Mouse (Mus musculus) limb, embryonic 15.5 days (tissue): Measurements from ENCODE around the gene Pts. TPM values are rescaled to one million over a fixed set of nuclear protein-coding genes. Genes with fewer than 3 reads are reported as not detected.

ENCODE experiments used
- ATAC-seq: fragments of 200-750 bp; cut with Nextera tagmentation; 2 replicates; pipeline ENCODE4 v1.8.0; 2017; ENCODE audit warnings: low read depth, moderate TSS enrichment; ENCODE audit not compliant: insufficient number of reproducible peaks, low FRiP score, low TSS enrichment
- H3K27ac ChIP-seq: fragments of 300-500 bp; sonication (generic); 2 replicates; pipeline ENCODE4 v1.5.1; 2015; ENCODE audit warnings: moderate library complexity, mild to moderate bottlenecking, inconsistent platforms
- H3K27me3 ChIP-seq: fragments of 300-500 bp; sonication (generic); 2 replicates; pipeline ENCODE4 v1.6.1; 2015; ENCODE audit warnings: inconsistent platforms
- H3K36me3 ChIP-seq: fragments of 300-500 bp; sonication (generic); 2 replicates; pipeline ENCODE4 v1.6.1; 2015; ENCODE audit warnings: inconsistent platforms
- H3K4me1 ChIP-seq: fragments of 300-500 bp; sonication (generic); 2 replicates; pipeline ENCODE4 v1.6.1; 2015; ENCODE audit warnings: inconsistent platforms
- H3K4me2 ChIP-seq: fragments of 300-500 bp; sonication (generic); 2 replicates; pipeline ENCODE4 v1.6.1; 2015; ENCODE audit warnings: mild to moderate bottlenecking, inconsistent platforms
- H3K4me3 ChIP-seq: fragments of 300-500 bp; sonication (generic); 2 replicates; pipeline ENCODE4 v1.5.1; 2015; ENCODE audit warnings: mild to moderate bottlenecking, inconsistent platforms
- H3K9ac ChIP-seq: fragments of 300-500 bp; sonication (generic); 2 replicates; pipeline ENCODE4 v1.6.1; 2015; ENCODE audit warnings: inconsistent platforms
- H3K9me3 ChIP-seq: fragments of 300-500 bp; sonication (generic); 2 replicates; pipeline ENCODE4 v1.6.1; 2016; ENCODE audit warnings: inconsistent platforms
- WGBS: fragments of 180-500 bp; shearing (Covaris S2); methylation state at CpG from one replicate; pipeline ENCODE4 v1.1.7; 2015; 5-methylcytosine and 5-hydroxymethylcytosine counted together
- polyA plus RNA-seq: library from polyadenylated mRNA; unstranded; fragments of >200 nt; fragmentation: Nextera tagmentation; extraction: Ambion mirVana; gene quantifications from 2 replicates; pipeline ENCODE4 v1.2.1, GENCODE M21; 2015

The Pts gene
- polyA plus RNA-seq, 1 experiment from 2014 or later = 70.1 TPM

DNA sequence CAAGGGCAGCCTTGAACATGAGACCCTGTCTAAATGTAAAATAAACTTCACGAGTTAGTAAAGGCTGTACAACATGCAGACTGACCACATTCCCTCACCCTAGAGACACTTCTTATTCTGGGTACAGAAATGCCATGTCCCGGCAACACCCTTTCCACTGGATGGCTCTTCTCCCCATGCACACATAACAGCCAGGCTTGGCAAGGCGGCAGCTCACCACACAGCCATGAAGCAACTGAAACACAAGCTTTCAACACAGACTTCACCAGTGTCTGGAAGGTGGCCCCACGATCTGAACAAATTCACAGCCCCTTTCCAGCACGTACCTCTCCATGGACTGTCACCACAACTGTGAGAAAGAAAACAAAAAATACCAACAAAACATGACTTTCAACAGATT, 3.6 kb downstream of the Pts start:
- Histone ChIP-seq H3K4me1 (peaks cover 11% of the 10 kb centered on the region), H3K27ac (no peak overlapping the region), H3K9ac (no peak overlapping the region), H3K4me2 (no peak overlapping the region), H3K4me3 (no peak overlapping the region), H3K9me3 (no peaks in the 10 kb centered on the region), H3K27me3 (no peaks in the 10 kb centered on the region), H3K36me3 (peaks cover 9% of the 10 kb centered on the region)
- no peak for ATAC-seq
- WGBS = 89% methylated on average over 5 of the region's 5 CpGs

DNA sequence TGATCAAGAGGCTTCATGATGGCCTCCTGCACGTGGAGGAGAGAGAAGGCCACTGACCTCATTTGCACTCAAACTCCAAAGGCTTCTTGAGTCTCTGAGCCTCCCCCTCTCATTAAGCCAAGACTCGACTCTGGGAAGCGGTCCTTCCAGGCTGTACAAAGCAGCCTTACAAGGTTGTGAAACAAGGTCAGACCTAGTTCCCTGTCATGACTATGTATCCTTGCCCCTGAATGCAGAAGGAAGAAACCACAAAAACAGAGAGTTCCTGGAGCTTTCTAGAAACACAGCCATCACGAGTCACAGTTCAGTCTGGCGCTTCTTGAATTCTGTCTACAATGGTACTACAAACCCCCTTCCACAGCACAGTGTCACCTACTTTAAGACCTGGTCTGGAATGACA, 6.0 kb downstream of the Pts start:
- WGBS = 78% methylated on average over 5 of the region's 5 CpGs
- H3K9me3 ChIP-seq = no peaks in the 10 kb centered on the region
- H3K4me3 ChIP-seq = no peak overlapping the region
- H3K27ac ChIP-seq = no peak overlapping the region
- H3K36me3 ChIP-seq = peaks cover 9% of the 10 kb centered on the region
- peaks cover 6% of the 10 kb centered on the region; the same call in 1 of the 2 replicates for H3K4me1 ChIP-seq
- no peak overlapping the region for H3K4me2 ChIP-seq
- no peak for ATAC-seq
- H3K27me3 ChIP-seq = no peaks in the 10 kb centered on the region
- no peak overlapping the region for H3K9ac ChIP-seq

DNA sequence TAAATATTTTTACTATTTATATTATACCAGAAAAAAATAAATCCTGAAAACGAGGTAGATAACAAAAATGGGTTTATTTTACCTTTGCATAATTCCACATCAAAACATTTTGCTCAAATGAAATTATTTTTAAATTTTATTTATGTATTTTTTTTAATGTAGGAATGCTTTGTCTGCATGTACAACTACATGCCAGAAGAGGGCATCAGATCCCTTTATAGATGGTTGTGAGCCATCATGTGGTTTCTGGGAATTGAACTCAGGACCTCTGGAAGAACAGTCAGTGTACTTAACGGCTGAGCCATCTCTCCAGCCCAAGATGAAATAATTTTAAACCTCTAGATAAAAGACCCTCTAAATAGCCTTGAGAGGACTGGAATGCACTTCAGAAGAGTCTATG, 7.0 kb downstream of the Pts start:
- Histone ChIP-seq H3K9me3 (no peaks in the 10 kb centered on the region), H3K9ac (no peak overlapping the region)
- 60% methylated on average over 2 of the region's 2 CpGs for WGBS

DNA sequence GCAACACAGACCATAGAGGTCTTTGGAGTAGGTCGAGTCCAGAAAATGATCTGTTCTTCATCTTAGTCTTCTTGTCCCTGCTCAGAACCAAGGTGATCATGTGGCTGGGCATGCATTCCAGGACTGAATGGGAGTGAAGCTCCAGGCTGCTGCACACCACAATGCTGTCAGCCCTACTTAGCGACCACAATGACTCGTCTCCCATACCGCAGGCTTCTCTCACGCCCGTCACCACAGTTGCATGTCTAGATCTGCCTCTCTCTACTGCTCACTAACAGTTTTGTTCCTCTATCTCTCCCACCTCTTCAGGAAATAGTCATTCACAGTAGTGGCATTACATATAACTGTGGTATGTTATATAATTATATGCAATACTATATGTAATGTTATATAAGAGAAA, 7.8 kb downstream of the Pts start:
- ATAC-seq = no peak
- Histone ChIP-seq H3K4me3 (no peak overlapping the region), H3K4me2 (no peak overlapping the region), H3K9me3 (no peaks in the 10 kb centered on the region), H3K4me1 (no peaks in the 10 kb centered on the region), H3K27ac (no peak overlapping the region), H3K36me3 (peaks cover 9% of the 10 kb centered on the region), H3K9ac (no peak overlapping the region), H3K27me3 (no peaks in the 10 kb centered on the region)
- 74% methylated on average over 6 of the region's 6 CpGs for WGBS

More for the DNA sequence above, 7.0 kb downstream of the Pts start:
- H3K27me3 ChIP-seq = no peaks in the 10 kb centered on the region
- no peaks in the 10 kb centered on the region for H3K4me1 ChIP-seq
- H3K27ac ChIP-seq = no peak overlapping the region
- no peak overlapping the region for H3K4me2 ChIP-seq
- no peak overlapping the region for H3K4me3 ChIP-seq
- H3K36me3 ChIP-seq = peaks cover 9% of the 10 kb centered on the region
- ATAC-seq = no peak

DNA sequence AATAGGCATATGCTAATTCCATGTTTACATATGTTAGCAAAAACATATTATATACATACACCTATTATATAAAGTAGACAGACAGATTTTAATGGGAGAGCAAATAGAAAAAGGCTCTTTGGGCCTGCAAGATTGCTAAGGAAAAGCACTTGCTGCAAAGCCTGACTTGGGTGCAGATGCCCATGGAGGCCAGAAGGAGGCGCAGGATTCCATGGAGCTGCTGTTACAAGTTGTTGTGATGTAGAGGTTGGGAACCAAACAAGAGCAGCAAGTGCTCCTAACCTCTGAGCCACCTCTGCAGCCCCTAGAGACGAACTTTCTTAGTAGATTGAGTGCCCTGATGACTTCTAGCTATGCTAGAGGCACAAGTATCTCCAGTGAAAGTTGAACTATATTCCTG, 9.7 kb downstream of the Pts start:
- no peak for ATAC-seq
- Histone ChIP-seq H3K9ac (no peak overlapping the region), H3K4me3 (no peak overlapping the region), H3K4me2 (no peak overlapping the region), H3K9me3 (no peaks in the 10 kb centered on the region), H3K36me3 (no peaks in the 10 kb centered on the region), H3K27me3 (no peaks in the 10 kb centered on the region), H3K4me1 (no peaks in the 10 kb centered on the region), H3K27ac (no peak overlapping the region)
- 12% methylated on average over 2 of the region's 2 CpGs for WGBS

DNA sequence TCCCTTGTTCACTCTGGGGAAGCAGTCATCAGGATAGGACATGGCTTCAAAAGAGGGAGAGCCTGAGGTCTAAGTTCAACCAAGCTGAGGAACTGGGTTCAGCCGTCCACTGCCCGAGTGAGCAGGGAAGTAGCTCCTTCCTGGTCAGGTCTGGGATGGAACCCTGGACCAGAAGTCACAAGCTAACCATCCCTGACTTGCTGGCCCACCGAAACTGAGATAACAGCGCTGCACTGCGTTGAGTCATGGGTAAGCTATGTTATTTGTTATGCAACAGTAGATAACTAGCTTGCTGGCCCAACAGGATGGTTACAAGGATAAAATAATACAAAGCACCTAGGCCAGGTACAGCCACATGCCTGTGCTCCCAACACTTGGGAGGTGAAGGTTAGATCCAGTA, 13.1 kb downstream of the Pts start:
- no peak for ATAC-seq
- Histone ChIP-seq H3K9me3 (no peaks in the 10 kb centered on the region), H3K27ac (no peak overlapping the region), H3K4me2 (no peak overlapping the region), H3K27me3 (no peaks in the 10 kb centered on the region), H3K36me3 (no peaks in the 10 kb centered on the region), H3K4me1 (no peaks in the 10 kb centered on the region), H3K9ac (no peak overlapping the region), H3K4me3 (no peak overlapping the region)
- 87% methylated on average over 5 of the region's 5 CpGs for WGBS

DNA sequence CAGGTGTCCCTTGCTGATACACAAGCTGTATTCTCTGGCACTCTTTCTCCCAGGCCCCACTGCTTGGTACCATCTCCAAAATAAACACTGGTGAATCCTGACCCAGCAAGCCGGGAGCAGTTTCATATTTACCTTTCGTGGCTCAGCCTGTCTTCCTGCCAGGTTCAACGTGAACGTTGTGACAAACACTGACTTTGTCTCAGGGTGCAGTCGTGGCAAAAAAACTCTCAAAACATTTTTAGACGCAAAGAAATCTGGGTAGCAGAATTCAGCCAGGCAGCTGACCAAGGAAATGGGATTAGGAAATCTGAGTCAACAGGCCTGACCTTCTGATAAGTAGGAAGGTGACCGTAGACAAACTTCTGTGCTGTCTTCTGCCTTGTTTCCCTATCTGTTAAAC, 21.0 kb downstream of the Pts start:
- 75% methylated on average over 7 of the region's 7 CpGs for WGBS
- no peaks in the 10 kb centered on the region for H3K9me3 ChIP-seq
- no peak overlapping the region for H3K4me2 ChIP-seq
- H3K4me1 ChIP-seq = no peaks in the 10 kb centered on the region
- no peak overlapping the region for H3K9ac ChIP-seq
- H3K4me3 ChIP-seq = no peak overlapping the region
- H3K36me3 ChIP-seq = no peaks in the 10 kb centered on the region
- ATAC-seq = no peak
- no peaks in the 10 kb centered on the region for H3K27me3 ChIP-seq
- no peak overlapping the region for H3K27ac ChIP-seq

DNA sequence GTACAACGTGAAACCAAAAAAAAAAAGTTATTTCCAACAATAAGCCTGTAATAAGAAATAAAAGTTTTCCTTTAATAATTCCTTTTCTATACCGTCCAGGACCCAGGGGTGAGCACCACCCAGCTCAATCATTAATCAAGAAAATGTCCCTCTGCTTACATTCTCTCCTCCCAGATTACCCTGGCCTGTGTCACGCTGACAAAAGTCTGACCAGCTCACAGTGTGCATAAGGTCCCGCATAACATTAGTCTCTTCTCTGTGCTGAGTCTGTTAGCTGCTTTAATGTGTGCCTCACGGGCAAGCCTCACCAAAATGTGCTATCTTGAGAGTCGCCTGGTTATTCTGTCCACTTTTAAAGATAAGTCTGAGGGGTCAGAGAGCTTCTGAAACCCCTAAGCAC, 23.1 kb downstream of the Pts start:
- Histone ChIP-seq H3K4me2 (no peak overlapping the region), H3K9me3 (no peaks in the 10 kb centered on the region), H3K27me3 (no peaks in the 10 kb centered on the region), H3K27ac (no peak overlapping the region), H3K36me3 (no peaks in the 10 kb centered on the region), H3K4me1 (no peaks in the 10 kb centered on the region), H3K9ac (no peak overlapping the region), H3K4me3 (no peak overlapping the region)
- no peak for ATAC-seq
- WGBS = 58% methylated on average over 6 of the region's 6 CpGs

DNA sequence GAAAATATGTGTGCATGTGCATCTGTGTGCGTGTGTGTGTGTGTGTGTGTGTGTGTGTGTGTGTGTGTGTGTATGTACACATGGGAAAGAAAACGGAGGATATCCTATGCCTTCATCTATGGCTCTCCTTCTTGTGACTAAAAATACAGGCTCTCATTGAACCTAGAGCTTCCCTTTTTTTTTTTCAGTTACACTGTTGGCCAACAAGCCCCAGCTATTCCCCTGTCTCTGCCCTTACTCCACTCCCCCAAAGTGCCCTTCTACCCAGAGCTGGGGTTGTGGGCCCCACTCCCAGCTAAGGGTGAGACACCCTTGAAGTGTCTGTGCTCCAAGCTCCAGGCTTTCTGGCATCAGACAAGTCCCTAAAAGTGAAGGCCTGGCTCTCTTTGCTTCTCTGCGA, 25.6 kb downstream of the Pts start:
- 88% methylated on average over 3 of the region's 3 CpGs for WGBS
- no peaks in the 10 kb centered on the region for H3K9me3 ChIP-seq
- ATAC-seq = no peak

DNA sequence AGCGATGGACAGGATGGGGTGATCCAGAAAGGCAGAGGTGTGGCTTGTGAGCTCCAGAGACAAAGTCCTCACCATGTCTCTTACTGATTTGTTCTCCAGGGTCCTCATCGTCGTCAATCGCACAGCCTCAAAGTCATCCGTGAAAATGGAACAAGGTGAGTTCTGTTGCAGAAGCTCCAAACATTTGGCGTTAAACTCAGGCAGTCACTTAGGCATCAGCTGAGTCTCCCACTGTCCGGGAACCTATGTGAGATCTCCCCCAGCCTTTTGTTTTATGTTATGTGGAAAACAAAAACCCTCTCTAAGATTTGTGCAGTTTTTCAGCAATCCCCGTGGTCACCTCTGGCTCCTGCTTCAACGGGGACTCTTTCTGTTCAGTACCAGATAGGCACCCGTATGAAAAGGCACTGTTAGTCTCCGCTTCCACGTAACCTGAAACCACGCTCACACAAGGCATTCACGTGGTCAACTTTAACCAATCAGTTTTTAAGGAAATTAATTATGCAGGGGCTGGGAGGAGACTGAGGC, 27.5 kb downstream of the Pts start:
- Histone ChIP-seq H3K36me3 (no peaks in the 10 kb centered on the region), H3K4me3 (peak overlapping the region; percentile 31), H3K27ac (no peak overlapping the region), H3K9me3 (no peaks in the 10 kb centered on the region), H3K27me3 (no peaks in the 10 kb centered on the region), H3K9ac (no peak overlapping the region), H3K4me1 (no peaks in the 10 kb centered on the region), H3K4me2 (peak overlapping the region; percentile 36)
- WGBS = 24% methylated on average over 14 of the region's 14 CpGs
- 0 out of 2 replicates have a peak, but pooled peaks have one; percentile 58 for ATAC-seq

More for the DNA sequence above, 25.6 kb downstream of the Pts start:
- H3K9ac ChIP-seq = no peak overlapping the region
- no peak overlapping the region for H3K4me3 ChIP-seq
- no peak overlapping the region for H3K4me2 ChIP-seq
- no peaks in the 10 kb centered on the region for H3K27me3 ChIP-seq
- no peaks in the 10 kb centered on the region for H3K4me1 ChIP-seq
- H3K36me3 ChIP-seq = no peaks in the 10 kb centered on the region
- H3K27ac ChIP-seq = no peak overlapping the region

DNA sequence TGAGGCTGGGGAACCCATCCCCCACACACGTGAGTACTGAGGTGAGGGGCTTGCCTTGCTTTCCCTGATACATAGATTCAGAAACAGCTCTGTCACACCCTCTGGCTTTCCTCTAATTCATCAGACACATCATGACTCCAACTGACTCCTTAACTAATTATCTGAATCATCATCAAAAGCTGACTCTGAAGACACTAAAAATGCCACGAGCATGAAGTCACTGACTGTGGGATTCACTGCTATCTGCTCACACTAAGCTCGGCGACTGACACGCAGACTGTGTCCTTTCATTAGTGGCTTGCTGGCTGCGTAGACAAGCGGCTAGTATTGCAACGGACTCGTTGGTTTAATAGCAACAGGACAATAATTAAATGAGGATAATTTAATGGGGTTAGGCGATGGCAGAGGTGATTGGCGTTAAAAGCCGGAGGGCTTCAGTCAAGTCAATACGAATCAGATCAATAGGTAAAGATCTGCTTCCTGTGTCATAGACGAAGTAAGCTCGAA, 28.0 kb downstream of the Pts start:
- no peaks in the 10 kb centered on the region for H3K27me3 ChIP-seq
- WGBS = 65% methylated on average over 15 of the region's 15 CpGs
- ATAC-seq = no peak
- H3K9ac ChIP-seq = no peak overlapping the region
- peaks cover 3% of the 10 kb centered on the region; the same call in 1 of the 2 replicates for H3K4me1 ChIP-seq
- peak overlapping the region; percentile 31 for H3K4me3 ChIP-seq
- H3K36me3 ChIP-seq = no peaks in the 10 kb centered on the region
- no peak overlapping the region for H3K27ac ChIP-seq
- H3K4me2 ChIP-seq = peak overlapping the region; percentile 36; the same call in 1 of the 2 replicates
- no peaks in the 10 kb centered on the region for H3K9me3 ChIP-seq

DNA sequence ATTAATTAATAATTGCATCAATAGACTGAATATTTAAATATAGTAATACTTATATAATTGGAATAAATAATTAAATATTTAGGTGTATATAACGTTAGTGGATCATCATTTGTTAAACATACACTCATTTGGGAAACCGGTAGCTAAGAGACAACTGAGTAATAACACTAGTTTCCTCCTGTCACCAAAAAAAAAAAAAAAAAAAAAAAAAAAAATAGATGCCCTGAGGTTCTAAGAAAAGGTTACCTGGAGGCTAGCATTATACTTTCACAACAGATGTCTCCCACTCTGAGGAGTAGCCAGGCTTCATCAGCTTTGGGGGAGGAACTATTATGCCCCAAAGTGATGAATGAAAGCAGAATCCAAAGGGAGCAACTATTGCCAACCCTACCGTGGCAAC, 28.7 kb downstream of the Pts start:
- Histone ChIP-seq H3K36me3 (no peaks in the 10 kb centered on the region), H3K4me2 (no peak overlapping the region), H3K9me3 (no peaks in the 10 kb centered on the region), H3K27me3 (no peaks in the 10 kb centered on the region), H3K4me3 (no peak overlapping the region), H3K9ac (no peak overlapping the region), H3K4me1 (peaks cover 3% of the 10 kb centered on the region; the same call in 1 of the 2 replicates), H3K27ac (no peak overlapping the region)
- ATAC-seq = no peak
- 83% methylated on average over 3 of the region's 3 CpGs for WGBS

DNA sequence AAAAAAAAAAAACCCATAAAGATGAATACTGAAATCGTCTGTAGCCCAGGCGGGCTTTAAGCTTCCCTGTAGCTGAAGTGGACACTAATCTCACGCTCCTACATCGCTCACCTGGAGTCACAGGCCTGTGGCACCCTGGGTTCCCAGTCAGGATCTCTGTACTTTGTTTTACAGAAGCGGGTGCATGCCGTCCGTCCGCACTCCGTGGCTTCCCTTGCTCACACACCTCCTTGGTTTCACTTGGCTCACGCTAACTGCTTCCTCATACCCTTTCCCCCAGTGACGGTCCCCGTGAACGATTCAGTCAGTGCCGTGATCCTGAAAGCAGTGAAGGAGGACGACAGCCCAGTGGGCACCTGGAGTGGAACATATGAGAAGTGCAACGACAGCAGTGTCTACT, 29.7 kb downstream of the Pts start:
- 76% methylated on average over 16 of the region's 16 CpGs for WGBS

More for the DNA sequence above, 29.7 kb downstream of the Pts start:
- H3K4me2 ChIP-seq = no peak overlapping the region
- no peak overlapping the region for H3K4me3 ChIP-seq
- H3K27ac ChIP-seq = no peak overlapping the region
- ATAC-seq = no peak
- H3K9ac ChIP-seq = no peak overlapping the region
- H3K27me3 ChIP-seq = no peaks in the 10 kb centered on the region
- H3K36me3 ChIP-seq = no peaks in the 10 kb centered on the region
- peaks cover 3% of the 10 kb centered on the region; the same call in 1 of the 2 replicates for H3K4me1 ChIP-seq
- H3K9me3 ChIP-seq = no peaks in the 10 kb centered on the region
